Comparison of ENCODE assay signal across 9 mouse cellular contexts in the genomic region with DNA sequence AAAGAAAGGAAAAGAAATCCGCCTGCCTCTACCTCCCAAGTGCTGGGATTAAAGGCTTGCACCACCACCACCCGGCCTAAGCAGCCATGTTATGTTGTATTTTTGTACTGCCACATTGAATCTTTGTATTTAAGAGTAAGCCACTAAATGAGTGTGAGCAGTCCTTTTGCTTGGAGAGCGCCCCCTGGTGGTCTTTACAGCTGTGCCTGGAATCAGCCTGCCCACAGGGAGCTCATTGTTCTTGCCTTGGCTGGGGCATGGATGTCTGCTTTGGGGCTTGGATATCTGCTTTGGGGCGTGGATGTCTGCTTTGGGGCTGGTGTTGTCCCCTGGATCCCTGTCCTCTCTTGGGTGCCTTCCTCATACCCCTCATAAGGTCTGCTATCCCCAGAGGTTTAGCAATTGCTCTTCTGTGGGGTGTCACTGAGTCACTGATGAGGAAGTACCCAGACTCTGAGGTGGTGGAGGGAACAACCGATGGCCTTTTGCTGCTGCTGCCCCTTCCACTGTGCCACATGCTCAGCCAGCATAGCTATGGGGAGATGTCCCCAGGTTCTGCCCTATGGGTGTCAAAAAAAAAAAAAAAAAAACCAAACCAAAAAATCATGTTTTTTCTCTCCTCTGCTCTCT. TPM values are rescaled to one million over a fixed set of nuclear protein-coding genes. Genes with fewer than 3 reads are reported as not detected.
DNase-seq lines count a peak whose midpoint lies in the region; ATAC-seq and TF ChIP-seq lines count a peak whose summit lies in the region.
"Had no signal": no experiment of that assay in that cellular context is flagged by ENCODE, and none has a peak within 500 bp of the region (broad histone marks: within the 10 kb centered on the region; RNA-seq: fewer than 3 reads in every experiment).

No protein-coding gene starts in this region.

- DNase-seq in kidney, adult 11 months: peak; percentile 55
- DNase-seq in adrenal gland, postnatal 4 days (ENCODE audit: low spot score in 2 of 2): peak; percentile 28 to 60
- DNase-seq in embryonic facial prominence, embryonic 11.5 days (ENCODE audit: low spot score): peak; percentile 86
- peak; percentile 74 for DNase-seq in hindbrain, postnatal 0 days (ENCODE audit: low spot score)
- peak; percentile 76 for DNase-seq in left cerebral cortex, postnatal 4 days
- DNase-seq in thymus, postnatal 10 days (ENCODE audit: low spot score in 2 of 2): peak; percentile 53 to 85

- no peak overlapping the region for H3K9ac ChIP-seq in kidney, embryonic 16.5 days (replicated peaks; ENCODE audit: low read length)
- no peak overlapping the region for H3K9ac ChIP-seq in embryonic facial prominence, embryonic 11.5 days (replicated peaks; ENCODE audit: low read length)
- H3K9ac ChIP-seq in hindbrain, postnatal 0 days (replicated peaks; ENCODE audit: low read length): no peak overlapping the region
- H3K9ac ChIP-seq: embryonic facial prominence, embryonic 12.5 days had no signal

- H3K9me3 ChIP-seq in kidney, embryonic 16.5 days (ENCODE audit: low read length): no peaks in the 10 kb centered on the region
- no peaks in the 10 kb centered on the region for H3K9me3 ChIP-seq in embryonic facial prominence, embryonic 11.5 days (replicated peaks; ENCODE audit: control insufficient read depth, low read length)
- no peaks in the 10 kb centered on the region for H3K9me3 ChIP-seq in hindbrain, postnatal 0 days (ENCODE audit: low read length)
- H3K9me3 ChIP-seq: embryonic facial prominence, embryonic 12.5 days had no signal

- WGBS in kidney, embryonic 16.5 days: 51% methylated on average over 5 of the region's 5 CpGs
- 38% methylated on average over 5 of the region's 5 CpGs for WGBS in embryonic facial prominence, embryonic 11.5 days
- 55% methylated on average over 5 of the region's 5 CpGs for WGBS in hindbrain, postnatal 0 days
- WGBS in olfactory bulb, adult 2 months: 51% methylated on average over 5 of the region's 5 CpGs

- H3K36me3 ChIP-seq in kidney, embryonic 16.5 days (ENCODE audit: insufficient read depth, low read length): no peaks in the 10 kb centered on the region
- no peaks in the 10 kb centered on the region for H3K36me3 ChIP-seq in embryonic facial prominence, embryonic 11.5 days (replicated peaks; ENCODE audit: control insufficient read depth, insufficient read depth, low read depth, low read length)
- no peaks in the 10 kb centered on the region for H3K36me3 ChIP-seq in hindbrain, postnatal 0 days (ENCODE audit: insufficient read depth, low read length)
- H3K36me3 ChIP-seq: embryonic facial prominence, embryonic 12.5 days had no signal

- no peak for ATAC-seq in kidney, embryonic 16.5 days (ENCODE audit: low FRiP score, low TSS enrichment)
- no peak for ATAC-seq in embryonic facial prominence, embryonic 11.5 days (replicated peaks; ENCODE audit: insufficient number of reproducible peaks, low FRiP score, low TSS enrichment, low read depth)
- ATAC-seq in hindbrain, postnatal 0 days: no peak

- H3K4me1 ChIP-seq in kidney, embryonic 16.5 days (ENCODE audit: insufficient read depth, low read length): no peaks in the 10 kb centered on the region
- H3K4me1 ChIP-seq in embryonic facial prominence, embryonic 11.5 days (ENCODE audit: control insufficient read depth, insufficient read depth, low read length): no peaks in the 10 kb centered on the region
- no peaks in the 10 kb centered on the region for H3K4me1 ChIP-seq in hindbrain, postnatal 0 days (ENCODE audit: insufficient read depth, low read length)
- peaks cover 13% of the 10 kb centered on the region for H3K4me1 ChIP-seq in olfactory bulb, adult 2 months (ENCODE audit: control insufficient read depth, insufficient read depth, low read length)
- H3K4me1 ChIP-seq: embryonic facial prominence, embryonic 12.5 days had no signal

- H3K4me3 ChIP-seq in kidney, embryonic 16.5 days (ENCODE audit: low read length): no peak overlapping the region
- no peak overlapping the region for H3K4me3 ChIP-seq in embryonic facial prominence, embryonic 11.5 days (ENCODE audit: low read depth, low read length)
- no peak overlapping the region for H3K4me3 ChIP-seq in hindbrain, postnatal 0 days (ENCODE audit: low read length)
- no peak overlapping the region for H3K4me3 ChIP-seq in olfactory bulb, adult 2 months (ENCODE audit: insufficient read depth, low read depth, low read length)
- H3K4me3 ChIP-seq: embryonic facial prominence, embryonic 12.5 days had no signal

- no peaks in the 10 kb centered on the region for H3K27me3 ChIP-seq in kidney, embryonic 16.5 days (ENCODE audit: insufficient read depth, low read length)
- H3K27me3 ChIP-seq in embryonic facial prominence, embryonic 11.5 days (ENCODE audit: control insufficient read depth, insufficient read depth, low read length): no peaks in the 10 kb centered on the region
- no peaks in the 10 kb centered on the region for H3K27me3 ChIP-seq in hindbrain, postnatal 0 days (ENCODE audit: insufficient read depth, low read length)
- H3K27me3 ChIP-seq: embryonic facial prominence, embryonic 12.5 days had no signal

- H3K27ac ChIP-seq in kidney, embryonic 16.5 days (ENCODE audit: low read length): no peak overlapping the region
- no peak overlapping the region for H3K27ac ChIP-seq in embryonic facial prominence, embryonic 11.5 days (replicated peaks; ENCODE audit: low read depth, low read length)
- no peak overlapping the region for H3K27ac ChIP-seq in hindbrain, postnatal 0 days
- H3K27ac ChIP-seq in olfactory bulb, adult 2 months (ENCODE audit: insufficient read depth, low read depth, low read length): no peak overlapping the region
- H3K27ac ChIP-seq: embryonic facial prominence, embryonic 12.5 days had no signal

- H3K4me2 ChIP-seq in kidney, embryonic 16.5 days (replicated peaks; ENCODE audit: low read depth, low read length): no peak overlapping the region
- no peak overlapping the region for H3K4me2 ChIP-seq in embryonic facial prominence, embryonic 11.5 days (ENCODE audit: low read depth, low read length)
- H3K4me2 ChIP-seq in hindbrain, postnatal 0 days (ENCODE audit: low read depth, low read length): no peak overlapping the region
- H3K4me2 ChIP-seq: embryonic facial prominence, embryonic 12.5 days had no signal

- intact Hi-C loops in left cerebral cortex, postnatal 4 days (cut with DNase I): no loop called here

- TF ChIP-seq CTCF in hindbrain, postnatal 0 days (IDR thresholded peaks at IDR 0.05; ENCODE audit: low read depth): peak; percentile 74
- TF ChIP-seq CTCF in olfactory bulb, adult 2 months (IDR thresholded peaks at IDR 0.05; ENCODE audit: insufficient read depth, low read depth, low read length): peak; percentile 86

- TF ChIP-seq POLR2A in olfactory bulb, adult 2 months (IDR thresholded peaks at IDR 0.05; ENCODE audit: insufficient read depth, low read depth, low read length): no peak

RNA-seq across cellular contexts. Expression of gene Pde9a, which starts 41.7 kb away (rescaled TPM):
- polyA plus RNA-seq in kidney, embryonic 16.5 days (2015; fragmentation: Nextera tagmentation; extraction: Ambion mirVana): 34.9 and 36.5 TPM in 2 replicates
- total RNA-seq in adrenal gland, postnatal 4 days (2021): 10 to 100 TPM in 1 of 2 experiments, 1 to 10 TPM in 1; 6.3 to 12.6 TPM
- polyA plus RNA-seq in embryonic facial prominence, embryonic 11.5 days (2014; fragmentation: Nextera tagmentation; extraction: Ambion mirVana): 25.7 and 26.6 TPM in 2 replicates
- total RNA-seq in hindbrain, postnatal 0 days (2014; rRNA removed): 34.4 and 39.8 TPM in 2 replicates
- polyA plus RNA-seq in hindbrain, postnatal 0 days (2015; fragmentation: Nextera tagmentation; extraction: Ambion mirVana): 35.2 and 36.3 TPM in 2 replicates
- total RNA-seq in left cerebral cortex, postnatal 4 days (2021): 10 to 100 TPM; 48.2 to 49.8 TPM
- polyA plus RNA-seq in olfactory bulb, adult 2 months (2012; ENCODE audit: insufficient read depth, insufficient read length, low replicate concordance, missing spikeins): not detected in 2 replicates

RNA-seq across cellular contexts. Expression of gene Slc37a1, which starts 57.7 kb away (rescaled TPM):
- 2.8 and 3.0 TPM in 2 replicates for polyA plus RNA-seq in kidney, embryonic 16.5 days (2015; fragmentation: Nextera tagmentation; extraction: Ambion mirVana)
- 10 to 100 TPM; 14.2 to 14.9 TPM for total RNA-seq in adrenal gland, postnatal 4 days (2021)
- polyA plus RNA-seq in embryonic facial prominence, embryonic 11.5 days (2014; fragmentation: Nextera tagmentation; extraction: Ambion mirVana): 1.8 and 2.4 TPM in 2 replicates
- 8.8 and 10.7 TPM in 2 replicates for total RNA-seq in hindbrain, postnatal 0 days (2014; rRNA removed)
- polyA plus RNA-seq in hindbrain, postnatal 0 days (2015; fragmentation: Nextera tagmentation; extraction: Ambion mirVana): 5.7 and 6.8 TPM in 2 replicates
- total RNA-seq in left cerebral cortex, postnatal 4 days (2021): 10 to 100 TPM; 18.4 to 19.4 TPM
- polyA plus RNA-seq in olfactory bulb, adult 2 months (2012; ENCODE audit: insufficient read depth, insufficient read length, low replicate concordance, missing spikeins): not detected in 2 replicates
